Mouse (Mus musculus) embryonic facial prominence, embryonic 13.5 days (tissue): Measurements from ENCODE around the gene Ptov1. TPM values are rescaled to one million over a fixed set of nuclear protein-coding genes. Genes with fewer than 3 reads are reported as not detected.

Experiments
- ATAC-seq: fragments of 200-750 bp; cut with Nextera tagmentation; 2 replicates; pipeline ENCODE4 v1.8.0; 2017; ENCODE audit warnings: low read depth; ENCODE audit not compliant: insufficient number of reproducible peaks, insufficient read depth, low FRiP score, low TSS enrichment
- H3K27ac ChIP-seq: fragments of 300-500 bp; sonication (generic); 2 replicates; pipeline ENCODE4 v1.5.1; 2015; ENCODE audit warnings: moderate library complexity, mild to moderate bottlenecking, inconsistent platforms
- H3K27me3 ChIP-seq: fragments of 300-500 bp; sonication (generic); 2 replicates; pipeline ENCODE4 v1.6.1; 2015; ENCODE audit warnings: mild to moderate bottlenecking, inconsistent platforms
- H3K36me3 ChIP-seq: fragments of 300-500 bp; sonication (generic); 2 replicates; pipeline ENCODE4 v1.6.1; 2015; ENCODE audit warnings: mild to moderate bottlenecking, inconsistent platforms
- H3K4me1 ChIP-seq: fragments of 300-500 bp; sonication (generic); 2 replicates; pipeline ENCODE4 v1.6.1; 2015; ENCODE audit warnings: inconsistent platforms
- H3K4me2 ChIP-seq: fragments of 300-500 bp; sonication (generic); 2 replicates; pipeline ENCODE4 v1.6.1; 2015; ENCODE audit warnings: moderate library complexity, mild to moderate bottlenecking, inconsistent platforms
- H3K4me3 ChIP-seq: fragments of 300-500 bp; sonication (generic); 2 replicates; pipeline ENCODE4 v1.5.1; 2015; ENCODE audit warnings: mild to moderate bottlenecking, inconsistent platforms
- H3K9ac ChIP-seq: fragments of 300-500 bp; sonication (generic); 2 replicates; pipeline ENCODE4 v1.6.1; 2015; ENCODE audit warnings: mild to moderate bottlenecking, inconsistent platforms
- H3K9me3 ChIP-seq: fragments of 300-500 bp; sonication (generic); 2 replicates; pipeline ENCODE4 v1.6.1; 2016; ENCODE audit warnings: inconsistent platforms
- WGBS: fragments of 180-500 bp; shearing (Covaris S2); methylation state at CpG from one replicate; pipeline ENCODE4 v1.1.7; 2015; ENCODE audit warnings: mixed read lengths; 5-methylcytosine and 5-hydroxymethylcytosine counted together
- polyA plus RNA-seq: library from polyadenylated mRNA; unstranded; fragments of >200 nt; fragmentation: Nextera tagmentation; extraction: Ambion mirVana; gene quantifications from 2 replicates; pipeline ENCODE4 v1.2.1, GENCODE M21; 2015

Ptov1 gene
- polyA plus RNA-seq, 1 experiment from 2014 or later: 526 TPM

DNA sequence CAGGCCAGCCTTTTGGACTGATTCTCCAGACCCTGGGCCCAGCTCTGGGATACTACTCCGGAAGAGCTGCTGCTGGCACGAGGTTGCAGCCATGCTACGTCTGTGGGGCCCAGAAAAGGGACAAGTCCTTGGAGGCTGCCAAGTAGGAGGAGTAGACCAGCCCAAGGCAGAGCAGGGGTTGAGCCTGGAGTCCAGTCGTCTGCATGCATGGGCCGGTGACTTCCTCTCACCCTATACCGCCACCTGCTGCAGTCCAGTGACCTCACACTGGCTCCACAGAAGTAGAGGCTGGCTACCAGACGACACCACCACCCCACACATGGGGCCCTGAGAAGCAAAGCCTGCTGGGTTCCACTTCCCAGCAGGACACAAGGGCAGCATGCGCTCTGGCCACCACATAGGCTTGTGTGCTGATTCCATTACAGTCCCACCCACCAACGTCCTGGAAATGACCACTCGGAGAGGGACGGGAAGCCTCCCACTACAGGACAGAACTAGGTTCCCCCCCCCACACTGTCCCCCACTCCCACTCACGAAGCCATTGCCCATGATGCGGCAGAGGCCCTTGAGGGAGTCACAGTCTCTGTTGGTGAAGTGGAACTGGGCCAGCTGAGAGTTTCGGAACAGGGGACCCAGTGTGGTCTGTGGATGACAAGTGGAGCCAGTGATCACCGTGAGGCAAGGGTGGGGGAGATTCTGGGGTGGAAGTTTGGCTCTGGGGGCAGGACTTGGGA, 3.1 kb downstream of the Ptov1 start:
- H3K36me3 ChIP-seq: peaks cover 52% of the 10 kb centered on the region
- peaks cover 43% of the 10 kb centered on the region for H3K4me1 ChIP-seq
- H3K27me3 ChIP-seq: no peaks in the 10 kb centered on the region
- 57% methylated on average over 15 of the region's 15 CpGs for WGBS
- peak overlapping the region; percentile 64 for H3K9ac ChIP-seq
- no peak for ATAC-seq
- H3K27ac ChIP-seq: peak overlapping the region; percentile 100; the same call in 1 of the 2 replicates
- H3K9me3 ChIP-seq: no peaks in the 10 kb centered on the region
- peak overlapping the region; percentile 92 for H3K4me3 ChIP-seq
- peak overlapping the region; percentile 94 for H3K4me2 ChIP-seq

DNA sequence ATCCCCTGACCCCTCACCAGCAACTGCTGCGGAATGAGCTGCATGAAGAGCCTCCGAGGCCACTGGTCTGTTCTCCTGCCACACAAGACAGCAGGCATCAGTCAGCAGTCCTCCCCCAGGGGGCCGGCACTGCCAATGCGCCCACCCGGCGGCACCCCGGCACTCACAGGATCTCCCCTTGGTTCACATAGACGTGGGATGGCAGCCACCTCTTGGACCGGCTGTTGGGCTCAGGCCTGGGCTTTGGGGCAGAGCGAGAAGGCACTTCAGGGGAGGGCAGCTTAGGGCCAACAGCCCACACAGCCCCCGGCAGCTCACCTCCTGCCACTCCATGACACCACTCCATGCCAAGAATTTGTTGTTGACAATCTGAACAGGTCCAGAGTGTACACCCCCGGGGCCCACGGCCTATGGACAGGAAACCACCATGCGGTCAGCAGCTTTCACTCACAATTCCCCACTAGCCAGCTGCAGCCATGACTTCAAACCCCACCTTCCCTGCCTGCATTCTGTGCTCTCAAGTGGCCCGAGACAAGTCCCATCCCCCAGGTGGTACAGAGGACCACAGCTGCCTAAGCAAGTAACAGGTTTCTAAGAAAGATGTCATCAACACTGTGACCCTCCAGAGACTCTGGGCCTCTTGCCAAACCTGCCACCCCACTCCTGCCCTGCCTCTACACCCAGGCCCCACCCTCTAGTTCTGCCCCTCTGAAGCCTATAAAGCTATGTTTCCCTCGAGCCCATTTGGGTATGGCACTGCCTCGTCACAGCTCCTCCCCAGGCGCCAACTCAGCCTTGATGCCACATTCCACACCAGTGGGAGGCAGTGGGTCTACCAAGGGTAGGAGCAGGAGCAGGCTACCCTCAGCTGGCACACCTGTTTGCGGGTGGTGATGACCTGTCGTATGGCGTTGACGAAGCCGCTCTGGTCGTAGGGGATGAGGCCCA, 4.7 kb downstream of the Ptov1 start:
- no peaks in the 10 kb centered on the region for H3K9me3 ChIP-seq
- H3K36me3 ChIP-seq: peaks cover 59% of the 10 kb centered on the region
- ATAC-seq: no peak
- H3K27ac ChIP-seq: peak overlapping the region; percentile 100; the same call in 1 of the 2 replicates
- no peak overlapping the region for H3K4me3 ChIP-seq
- 82% methylated on average over 24 of the region's 24 CpGs for WGBS
- no peak overlapping the region for H3K9ac ChIP-seq
- H3K4me1 ChIP-seq: peaks cover 45% of the 10 kb centered on the region
- H3K27me3 ChIP-seq: no peaks in the 10 kb centered on the region
- H3K4me2 ChIP-seq: no peak overlapping the region

DNA sequence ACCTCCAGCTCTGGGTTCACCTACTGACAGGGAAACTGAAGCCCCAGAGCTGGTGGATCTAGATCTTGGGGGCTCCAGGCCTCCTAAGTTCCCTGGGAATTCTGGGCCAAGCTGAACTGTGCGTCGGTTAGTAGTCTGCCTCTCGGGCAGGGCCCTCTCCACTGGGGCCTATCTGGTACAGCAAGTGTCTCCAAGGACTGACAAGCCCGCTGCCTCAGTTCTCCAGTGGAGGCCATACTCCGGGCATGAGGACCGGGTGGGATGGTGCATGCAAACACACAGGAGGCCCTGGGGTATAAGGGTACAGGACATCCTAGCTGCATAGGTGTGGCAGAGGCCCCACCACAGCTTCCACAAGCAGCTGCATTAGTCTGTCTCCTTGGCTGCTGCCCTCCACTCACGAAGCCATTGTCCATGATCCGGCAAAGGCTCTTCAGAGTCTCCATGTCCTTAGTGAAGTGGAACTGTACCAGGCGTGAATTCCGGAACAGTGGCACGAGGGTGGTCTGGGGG, 5.5 kb downstream of the Ptov1 start:
- peaks cover 45% of the 10 kb centered on the region for H3K4me1 ChIP-seq
- no peak overlapping the region for H3K27ac ChIP-seq
- WGBS: 86% methylated on average over 11 of the region's 11 CpGs
- H3K27me3 ChIP-seq: no peaks in the 10 kb centered on the region
- no peak for ATAC-seq
- H3K4me2 ChIP-seq: no peak overlapping the region
- H3K9me3 ChIP-seq: no peaks in the 10 kb centered on the region
- no peak overlapping the region for H3K9ac ChIP-seq
- H3K36me3 ChIP-seq: peaks cover 59% of the 10 kb centered on the region
- H3K4me3 ChIP-seq: no peak overlapping the region

DNA sequence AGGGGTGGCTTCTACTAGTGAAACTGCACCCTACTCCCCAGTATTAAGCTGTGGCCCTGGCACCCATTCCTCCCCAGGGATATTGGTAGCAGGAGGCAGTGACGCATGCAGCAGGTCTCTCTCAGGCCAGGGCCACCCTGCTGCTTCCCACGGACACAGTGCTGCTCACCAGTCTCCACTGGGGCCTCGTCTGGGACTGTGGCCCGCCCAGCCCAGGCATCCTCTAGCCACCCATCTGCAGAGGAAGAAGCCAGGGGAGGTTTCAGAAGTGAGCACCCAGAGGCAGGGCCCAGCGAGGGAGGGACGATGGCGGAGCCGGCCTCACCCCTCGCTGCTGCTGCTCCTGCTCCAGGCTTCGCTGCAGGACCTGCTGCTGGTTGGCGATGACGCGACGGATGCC, 6.4 kb downstream of the Ptov1 start:
- Histone ChIP-seq H3K9me3 (no peaks in the 10 kb centered on the region), H3K4me3 (no peak overlapping the region), H3K9ac (no peak overlapping the region), H3K4me1 (peaks cover 47% of the 10 kb centered on the region), H3K27ac (0 out of 2 replicates have a peak overlapping the region, but pooled peaks have one; percentile 11), H3K4me2 (no peak overlapping the region), H3K27me3 (no peaks in the 10 kb centered on the region), H3K36me3 (peaks cover 59% of the 10 kb centered on the region)
- 88% methylated on average over 14 of the region's 14 CpGs for WGBS
- no peak for ATAC-seq

DNA sequence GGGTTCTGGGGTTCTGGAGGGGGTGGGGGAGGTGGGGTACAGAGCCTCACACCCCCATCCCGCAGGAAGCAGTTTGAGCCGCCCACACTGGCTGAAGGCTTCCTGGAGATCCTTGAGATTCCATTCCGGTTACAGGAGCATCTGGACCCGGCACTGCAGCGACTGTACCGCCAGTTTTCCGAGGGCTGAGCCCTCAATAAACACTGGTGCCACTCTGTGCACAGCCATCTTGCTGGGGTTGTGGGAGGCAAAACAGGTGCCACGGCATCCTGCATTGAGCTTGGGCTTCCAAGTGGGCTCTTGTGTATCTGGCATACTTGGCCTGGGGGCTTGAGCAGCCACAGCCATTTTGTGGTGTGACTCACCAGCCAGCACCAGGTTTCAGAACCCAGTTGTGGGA, 7.2 kb downstream of the Ptov1 start:
- no peak for ATAC-seq
- H3K4me2 ChIP-seq: no peak overlapping the region
- H3K9me3 ChIP-seq: no peaks in the 10 kb centered on the region
- H3K9ac ChIP-seq: no peak overlapping the region
- H3K36me3 ChIP-seq: peaks cover 59% of the 10 kb centered on the region
- no peak overlapping the region for H3K27ac ChIP-seq
- no peak overlapping the region for H3K4me3 ChIP-seq
- H3K27me3 ChIP-seq: no peaks in the 10 kb centered on the region
- H3K4me1 ChIP-seq: peaks cover 47% of the 10 kb centered on the region
- WGBS: 83% methylated on average over 8 of the region's 8 CpGs

DNA sequence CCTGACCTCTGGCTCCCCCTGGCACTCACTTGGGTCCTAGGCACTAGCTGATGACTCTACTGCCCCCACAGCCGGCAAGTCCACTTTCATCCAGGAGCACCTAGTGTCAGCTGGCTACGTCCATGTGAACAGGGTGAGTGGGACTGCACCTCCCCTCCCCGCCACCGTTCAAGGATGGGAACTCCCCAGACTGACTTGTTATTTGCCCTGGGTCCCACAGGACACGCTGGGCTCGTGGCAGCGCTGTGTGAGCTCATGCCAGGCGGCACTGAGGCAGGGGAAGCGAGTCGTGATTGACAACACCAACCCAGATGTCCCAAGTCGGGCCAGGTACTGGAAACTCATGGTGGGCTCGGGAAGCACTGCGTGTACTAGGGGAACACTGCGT, 8.2 kb downstream of the Ptov1 start:
- H3K9ac ChIP-seq: no peak overlapping the region; the same call in 1 of the 2 replicates
- H3K27ac ChIP-seq: peak overlapping the region; percentile 51; the same call in 1 of the 2 replicates
- no peak for ATAC-seq
- H3K36me3 ChIP-seq: peaks cover 56% of the 10 kb centered on the region
- H3K4me2 ChIP-seq: no peak overlapping the region
- H3K27me3 ChIP-seq: no peaks in the 10 kb centered on the region
- H3K4me3 ChIP-seq: no peak overlapping the region
- peaks cover 40% of the 10 kb centered on the region for H3K4me1 ChIP-seq
- no peaks in the 10 kb centered on the region for H3K9me3 ChIP-seq
- WGBS: 79% methylated on average over 14 of the region's 14 CpGs

DNA sequence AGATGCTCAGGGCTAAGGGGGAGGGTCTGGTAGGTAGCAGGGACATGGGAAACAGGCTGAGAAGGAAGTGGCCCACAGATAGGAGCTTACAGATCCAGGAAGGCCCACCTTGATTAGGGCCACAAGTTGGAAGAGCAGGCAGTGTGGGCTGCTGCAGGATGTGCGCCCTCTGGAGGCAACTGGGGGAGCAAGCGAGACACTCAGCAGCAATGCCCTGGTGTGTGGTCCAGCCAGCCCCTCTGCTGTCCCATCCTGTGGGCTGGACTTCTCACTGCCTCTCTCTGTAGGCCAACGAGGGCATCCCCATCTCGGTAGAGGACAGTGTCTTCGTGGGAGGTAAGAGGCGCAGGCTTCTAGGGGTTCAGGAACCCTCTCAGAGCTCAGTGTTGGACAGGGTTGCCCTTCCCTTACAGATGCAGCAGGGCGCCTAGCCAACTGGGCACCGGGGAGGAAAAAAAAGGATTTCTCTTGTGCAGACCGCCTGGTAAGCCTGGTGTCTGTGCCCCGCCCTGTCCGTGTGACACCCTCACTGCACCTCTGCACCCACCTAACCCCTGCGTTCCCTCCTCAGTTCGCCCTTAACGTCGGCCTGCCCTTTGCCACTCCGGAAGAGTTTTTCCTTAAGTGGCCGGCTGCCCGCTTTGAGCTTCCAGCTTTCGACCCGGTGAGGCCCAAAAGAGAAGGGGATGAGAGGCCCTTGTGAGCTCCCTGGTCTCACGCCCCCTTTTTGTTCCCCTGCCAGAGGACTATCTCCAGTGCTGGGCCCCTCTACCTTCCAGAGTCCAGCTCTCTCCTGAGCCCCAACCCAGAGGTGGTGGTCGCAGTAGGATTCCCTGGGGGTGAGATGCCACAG, 8.8 kb downstream of the Ptov1 start:
- H3K4me3 ChIP-seq: 0 out of 2 replicates have a peak overlapping the region, but pooled peaks have one; percentile 10
- peaks cover 50% of the 10 kb centered on the region for H3K36me3 ChIP-seq
- H3K9me3 ChIP-seq: no peaks in the 10 kb centered on the region
- WGBS: 63% methylated on average over 22 of the region's 22 CpGs
- H3K4me1 ChIP-seq: peaks cover 40% of the 10 kb centered on the region
- no peak for ATAC-seq
- H3K4me2 ChIP-seq: peak overlapping the region; percentile 23; the same call in 1 of the 2 replicates
- H3K9ac ChIP-seq: peak overlapping the region; percentile 49; the same call in 1 of the 2 replicates
- H3K27ac ChIP-seq: peak overlapping the region; percentile 51; the same call in 1 of the 2 replicates
- no peaks in the 10 kb centered on the region for H3K27me3 ChIP-seq

DNA sequence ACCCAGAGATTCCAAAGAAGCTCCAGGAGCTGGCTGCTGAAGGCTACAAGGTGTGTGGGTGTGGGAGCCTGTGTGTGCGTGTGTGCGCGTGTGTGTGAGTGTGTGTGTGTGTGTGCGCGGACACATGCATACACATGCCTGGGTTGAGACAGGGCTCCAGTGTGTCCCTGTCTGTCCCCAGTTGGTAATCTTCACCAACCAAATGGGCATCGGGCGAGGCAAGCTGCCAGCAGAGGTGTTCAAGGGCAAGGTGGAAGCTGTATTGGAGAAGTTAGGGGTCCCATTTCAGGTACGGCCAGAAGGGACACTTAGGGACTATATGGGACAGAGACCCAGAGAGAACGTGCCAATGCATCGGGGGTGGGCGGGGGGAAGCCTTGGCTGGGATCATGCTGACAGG, 9.7 kb downstream of the Ptov1 start:
- H3K27me3 ChIP-seq: no peaks in the 10 kb centered on the region
- H3K4me1 ChIP-seq: peaks cover 36% of the 10 kb centered on the region
- no peak overlapping the region for H3K4me3 ChIP-seq
- peaks cover 41% of the 10 kb centered on the region for H3K36me3 ChIP-seq
- 89% methylated on average over 11 of the region's 11 CpGs for WGBS
- no peak overlapping the region for H3K4me2 ChIP-seq
- no peak overlapping the region for H3K9ac ChIP-seq
- no peak for ATAC-seq
- no peak overlapping the region for H3K27ac ChIP-seq
- no peaks in the 10 kb centered on the region for H3K9me3 ChIP-seq

DNA sequence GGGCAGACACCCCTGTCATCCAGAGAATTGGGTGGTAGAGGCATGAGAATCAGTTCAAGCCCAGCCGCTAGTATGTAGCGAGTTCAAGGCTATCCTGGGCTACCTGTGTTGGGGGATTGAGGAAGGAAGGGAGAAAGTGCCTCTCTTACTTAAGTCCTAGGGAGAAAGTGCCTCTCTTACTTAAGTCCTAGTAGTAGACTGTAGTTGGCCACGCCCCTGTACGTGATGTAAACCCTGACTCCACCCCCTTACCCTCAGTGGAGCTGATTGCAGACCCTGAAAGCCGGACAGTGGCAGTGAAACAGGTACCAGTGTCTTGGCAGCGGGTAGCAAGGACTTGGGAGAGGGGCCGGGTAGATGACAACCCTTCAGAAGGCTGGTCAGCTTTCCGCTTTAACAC, 11.7 kb downstream of the Ptov1 start:
- peak overlapping the region; percentile 89 for H3K9ac ChIP-seq
- peak overlapping the region; percentile 78 for H3K4me3 ChIP-seq
- no peaks in the 10 kb centered on the region for H3K9me3 ChIP-seq
- peak overlapping the region; percentile 95; the same call in 1 of the 2 replicates for H3K27ac ChIP-seq
- no peaks in the 10 kb centered on the region for H3K27me3 ChIP-seq
- H3K4me1 ChIP-seq: peaks cover 56% of the 10 kb centered on the region
- no peak for ATAC-seq
- H3K4me2 ChIP-seq: peak overlapping the region; percentile 89
- peaks cover 23% of the 10 kb centered on the region for H3K36me3 ChIP-seq
- WGBS: 26% methylated on average over 8 of the region's 8 CpGs

DNA sequence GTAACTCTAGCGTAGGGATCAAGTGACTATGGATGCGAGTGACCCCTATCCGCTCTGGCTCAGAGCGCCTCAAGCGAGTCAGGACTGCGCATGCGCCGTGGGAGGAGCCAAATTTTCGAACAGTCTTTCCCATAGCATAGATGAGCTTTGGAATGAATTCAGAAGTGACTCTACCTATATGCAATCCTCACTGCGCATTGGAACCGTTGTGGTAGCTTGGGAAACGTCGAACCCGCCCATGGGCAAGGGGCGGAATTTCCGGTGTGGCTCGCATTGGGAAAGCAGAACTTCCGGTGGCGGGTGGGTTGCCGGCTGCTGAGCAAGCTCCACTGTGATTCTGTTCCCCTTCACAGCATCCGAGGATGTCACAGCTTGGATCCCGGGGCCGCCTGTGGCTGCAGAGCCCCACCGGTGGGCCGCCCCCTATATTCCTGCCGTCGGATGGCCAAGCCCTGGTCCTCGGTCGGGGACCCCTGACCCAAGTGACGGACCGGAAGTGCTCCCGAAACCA, 12.5 kb downstream of the Ptov1 start, which contains the start of gene Pnkp:
Pnkp (plus strand) TSS at position 98 of the 511 bp plus-strand sequence.
- under 1% methylated on average over 32 of the region's 32 CpGs for WGBS
- H3K36me3 ChIP-seq: peaks cover 21% of the 10 kb centered on the region
- H3K4me1 ChIP-seq: peaks cover 62% of the 10 kb centered on the region
- ATAC-seq: peak; percentile 32
- H3K27ac ChIP-seq: peak within 1 kb of the TSS; percentile 95
- H3K27me3 ChIP-seq: no peaks in the 10 kb centered on the region
- peak within 1 kb of the TSS; percentile 89 for H3K4me2 ChIP-seq
- H3K9me3 ChIP-seq: no peaks in the 10 kb centered on the region
- peak within 1 kb of the TSS; percentile 78 for H3K4me3 ChIP-seq
- H3K9ac ChIP-seq: peak within 1 kb of the TSS; percentile 89
